Mouse (Mus musculus) kidney, adult 18-20 months (tissue): ENCODE data around the gene Gm8220.
"Not testable (repeated sequence)": the region's sequence is repeated elsewhere in the genome, so short reads cannot be mapped to it uniquely, and the experiment has no call there.

ENCODE experiments used
- DNase-seq: peaks from one replicate; pipeline ENCODE4 v3.0.0; 2021

Gene Gm8220

GRCm38 (mm10) chr14:44285280-44285679 is at the start of gene Gm8220:
TSS of gene Gm8220 (plus strand) at chr14:44285580.
- not testable (repeated sequence) for DNase-seq

DNA sequence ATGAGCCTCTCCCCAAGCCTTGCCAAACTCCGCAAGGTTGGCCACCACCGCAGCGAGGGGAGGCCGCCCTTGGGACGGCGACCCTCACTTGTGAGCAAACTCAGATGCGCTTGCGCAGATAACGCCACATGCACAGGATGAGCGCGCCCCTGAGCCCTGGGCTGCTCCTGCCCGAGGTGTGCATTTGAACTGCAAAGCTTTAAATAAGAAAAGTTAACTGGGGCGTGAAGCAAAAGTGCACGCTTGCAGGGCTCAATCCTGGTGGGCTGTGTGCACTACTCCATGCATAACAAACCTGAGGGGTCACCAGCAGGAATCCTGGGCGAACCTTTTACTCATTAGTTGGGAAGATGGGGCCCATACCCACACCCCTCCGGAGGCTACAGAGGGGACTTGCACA is 37.3 kb upstream of the Gm8220 start:
- DNase-seq: no peak

DNA sequence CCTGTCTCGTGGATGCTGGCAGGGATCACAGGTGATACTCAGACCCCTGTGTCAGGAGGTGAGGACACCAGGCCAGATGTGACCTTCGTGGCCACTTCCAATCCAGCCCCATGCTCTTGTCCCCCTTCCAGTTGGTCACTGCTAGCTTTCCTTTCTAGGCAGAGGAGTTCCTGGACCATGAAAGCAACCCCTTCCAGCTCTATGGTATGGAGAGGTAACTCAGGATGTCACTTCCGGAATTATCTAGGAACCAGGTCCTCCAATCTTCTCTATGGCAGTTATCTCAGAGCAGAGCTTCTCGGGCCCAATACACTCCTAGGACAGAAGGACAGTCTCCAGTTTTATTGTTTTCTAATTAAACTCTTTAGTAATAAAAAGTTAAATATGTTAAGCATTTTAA is 26.7 kb downstream of the Gm8220 start:
- not testable (repeated sequence) for DNase-seq

DNA sequence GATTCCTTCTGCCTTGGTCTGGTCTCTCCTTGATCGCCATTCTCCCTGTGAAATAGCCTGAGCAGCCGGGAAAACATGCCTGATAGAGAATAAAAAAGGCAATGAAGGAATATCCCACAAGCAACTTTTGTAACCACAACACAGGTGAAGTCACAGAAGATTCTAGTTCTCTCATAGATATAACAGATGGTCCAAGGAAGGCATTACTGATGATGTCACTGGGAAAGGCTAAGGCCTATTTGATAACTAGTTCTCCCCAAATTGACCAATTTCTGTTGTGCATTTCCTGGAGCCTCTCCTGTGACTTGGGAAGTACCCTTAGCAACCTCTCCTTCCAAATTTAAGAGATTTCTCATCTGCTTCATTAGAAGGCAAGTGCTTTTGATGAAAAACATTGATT is 53.1 kb downstream of the Gm8220 start, which contains the start of gene Gm5930:
TSS of gene Gm5930 (minus strand) at position 101 of the 400 bp plus-strand sequence.
- not testable (repeated sequence) for DNase-seq
